Mouse (Mus musculus) left cerebral cortex, postnatal 36 days (tissue): ENCODE measurements around the gene Hbb-bh2. TPM values are rescaled to one million over a fixed set of nuclear protein-coding genes. Genes with fewer than 3 reads are reported as not detected.
"Not testable (repeated sequence)": the region's sequence is repeated elsewhere in the genome, so short reads cannot be mapped to it uniquely, and the experiment has no call there.

Source experiments
- DNase-seq, 2 experiments: peaks; one replicate each; pipeline ENCODE4 v3.0.0; 2021 to 2022; ENCODE audit warnings: low spot score in 2 of 2, mixed read lengths in 1 of 2
- intact Hi-C: fragments of 180-260 bp; cut with DNase I; formaldehyde crosslinking; loops from one replicate; pipeline ENCODE4 v1.15.1; 2025
- total RNA-seq, 2 experiments: library from RNA; stranded (reverse); gene quantifications; 2 replicates each; pipeline ENCODE4 v1.2.3; 2021

Gene Hbb-bh2
- total RNA-seq, 2 experiments from 2014 or later: not detected

- no peak for DNase-seq
- intact Hi-C loops: no loop called here
Observed at GRCm38 (mm10) chr7:103813766-103814165, 26.6 kb downstream of the Hbb-bh2 start, which contains the start of gene Hbb-bt. Hbb-bt (minus strand) TSS chr7:103813996.

GRCm38 (mm10) chr7:103813152-103813551 is 27.2 kb downstream of the Hbb-bh2 start:
- DNase-seq, intact Hi-C loops: not testable (repeated sequence)

- intact Hi-C loops: no loop called here
- DNase-seq: no peak
Observed at GRCm38 (mm10) chr7:103812174-103812573, 28.1 kb downstream of the Hbb-bh2 start.

GRCm38 (mm10) chr7:103811223-103811845 is 29.0 kb downstream of the Hbb-bh2 start:
- intact Hi-C loops: no loop called here
- no peak for DNase-seq

GRCm38 (mm10) chr7:103810746-103811145 is 29.6 kb downstream of the Hbb-bh2 start:
- intact Hi-C loops: no loop called here
- no peak for DNase-seq

GRCm38 (mm10) chr7:103810296-103810695 is 30.0 kb downstream of the Hbb-bh2 start:
- DNase-seq: no peak
- intact Hi-C loops: no loop called here

GRCm38 (mm10) chr7:103809801-103810155 is 30.5 kb downstream of the Hbb-bh2 start:
- DNase-seq: no peak
- intact Hi-C loops: no loop called here

GRCm38 (mm10) chr7:103808971-103809800 is 31.1 kb downstream of the Hbb-bh2 start:
- intact Hi-C loops: no loop called here
- no peak for DNase-seq

- DNase-seq, intact Hi-C loops: not testable (repeated sequence)
Observed at GRCm38 (mm10) chr7:103808120-103808519, 32.2 kb downstream of the Hbb-bh2 start.

GRCm38 (mm10) chr7:103806856-103807255 is 33.5 kb downstream of the Hbb-bh2 start:
- peak; percentile 5 for DNase-seq
- intact Hi-C loops: no loop called here

GRCm38 (mm10) chr7:103792669-103793388 is 47.5 kb downstream of the Hbb-bh2 start:
- DNase-seq: no peak
- intact Hi-C loops: no loop called here

- intact Hi-C loops: no loop called here
- no peak for DNase-seq
Observed at GRCm38 (mm10) chr7:103791721-103792120, 48.6 kb downstream of the Hbb-bh2 start, which contains the start of gene Olfr67. Olfr67 (minus strand) TSS chr7:103791821.

Other genes with a start within 250 kb of the Hbb-bh2 start
- gene Olfr619, start 239.9 kb downstream of the Hbb-bh2 start, total RNA-seq: not detected
- gene Olfr620, start 228.0 kb downstream of the Hbb-bh2 start, total RNA-seq: not detected
- gene Olfr622, start 197.8 kb downstream of the Hbb-bh2 start, total RNA-seq: not detected
- gene Olfr623, start 176.8 kb downstream of the Hbb-bh2 start, total RNA-seq: not detected
- gene Olfr624, start 169.3 kb downstream of the Hbb-bh2 start, total RNA-seq: under 1 TPM in 1 of 2 experiments, not detected in 1; 0.07 TPM
- gene Olfr625-ps1, start 157.8 kb downstream of the Hbb-bh2 start, total RNA-seq: not detected
- not detected for gene Olfr243, start 125.8 kb downstream of the Hbb-bh2 start, total RNA-seq
- not detected for gene Olfr628, start 110.1 kb downstream of the Hbb-bh2 start, total RNA-seq
- gene Olfr629, start 95.6 kb downstream of the Hbb-bh2 start, total RNA-seq: not detected
- gene Olfr630, start 83.2 kb downstream of the Hbb-bh2 start, total RNA-seq: not detected
- gene Olfr69, start 68.9 kb downstream of the Hbb-bh2 start, total RNA-seq: not detected
- gene Olfr68, start 60.8 kb downstream of the Hbb-bh2 start, total RNA-seq: not detected
- not detected for gene Olfr67, start 48.7 kb downstream of the Hbb-bh2 start, total RNA-seq
- gene Hbb-bt, start 26.5 kb downstream of the Hbb-bh2 start, total RNA-seq: 10 to 100 TPM; 49.8 to 50.7 TPM
- 100 to 1,000 TPM; 365 to 420 TPM for gene Hbb-bs, start 12.4 kb downstream of the Hbb-bh2 start, total RNA-seq
- gene Hbb-bh1, start 2.6 kb upstream of the Hbb-bh2 start, total RNA-seq: not detected
- not detected for gene Hbb-y, start 12.7 kb upstream of the Hbb-bh2 start, total RNA-seq
- not detected for gene Olfr66, start 45.7 kb upstream of the Hbb-bh2 start, total RNA-seq
- not detected for gene Olfr64, start 54.0 kb upstream of the Hbb-bh2 start, total RNA-seq
- gene Olfr65, start 63.0 kb upstream of the Hbb-bh2 start, total RNA-seq: not detected
- not detected for gene Olfr631, start 88.3 kb upstream of the Hbb-bh2 start, total RNA-seq
- gene Olfr632, start 93.8 kb upstream of the Hbb-bh2 start, total RNA-seq: under 1 TPM in 1 of 2 experiments, not detected in 1; 0.25 TPM
- gene Olfr633, start 103.9 kb upstream of the Hbb-bh2 start, total RNA-seq: not detected
- under 1 TPM; 0.02 to 0.07 TPM for gene Olfr635, start 130.6 kb upstream of the Hbb-bh2 start, total RNA-seq
- not detected for gene Olfr638, start 158.2 kb upstream of the Hbb-bh2 start, total RNA-seq
- under 1 TPM; 0.12 to 0.16 TPM for gene Olfr639, start 176.8 kb upstream of the Hbb-bh2 start, total RNA-seq
- gene Olfr640, start 185.1 kb upstream of the Hbb-bh2 start, total RNA-seq: not detected
- gene Olfr641, start 194.9 kb upstream of the Hbb-bh2 start, total RNA-seq: not detected
- gene Olfr642, start 212.1 kb upstream of the Hbb-bh2 start, total RNA-seq: not detected
- not detected for gene 4930516K23Rik, start 220.9 kb upstream of the Hbb-bh2 start, total RNA-seq
- not detected for gene Olfr644, start 231.3 kb upstream of the Hbb-bh2 start, total RNA-seq
- gene Olfr645, start 244.9 kb upstream of the Hbb-bh2 start, total RNA-seq: not detected